Mouse (Mus musculus) naive thymus-derived CD4-positive, alpha-beta T cell, adult 2 months (primary cell): ENCODE data around the gene Arhgap1.
A peak's percentile ranks its signal among the peaks of the same experiment; 100 is the strongest.
"Not testable (repeated sequence)": the region's sequence is repeated elsewhere in the genome, so short reads cannot be mapped to it uniquely, and the experiment has no call there.

Source experiments
- DNase-seq: peaks from one replicate; pipeline ENCODE4 v3.0.0-alpha.2; 2011; ENCODE audit warnings: low read depth

Arhgap1 gene

DNA sequence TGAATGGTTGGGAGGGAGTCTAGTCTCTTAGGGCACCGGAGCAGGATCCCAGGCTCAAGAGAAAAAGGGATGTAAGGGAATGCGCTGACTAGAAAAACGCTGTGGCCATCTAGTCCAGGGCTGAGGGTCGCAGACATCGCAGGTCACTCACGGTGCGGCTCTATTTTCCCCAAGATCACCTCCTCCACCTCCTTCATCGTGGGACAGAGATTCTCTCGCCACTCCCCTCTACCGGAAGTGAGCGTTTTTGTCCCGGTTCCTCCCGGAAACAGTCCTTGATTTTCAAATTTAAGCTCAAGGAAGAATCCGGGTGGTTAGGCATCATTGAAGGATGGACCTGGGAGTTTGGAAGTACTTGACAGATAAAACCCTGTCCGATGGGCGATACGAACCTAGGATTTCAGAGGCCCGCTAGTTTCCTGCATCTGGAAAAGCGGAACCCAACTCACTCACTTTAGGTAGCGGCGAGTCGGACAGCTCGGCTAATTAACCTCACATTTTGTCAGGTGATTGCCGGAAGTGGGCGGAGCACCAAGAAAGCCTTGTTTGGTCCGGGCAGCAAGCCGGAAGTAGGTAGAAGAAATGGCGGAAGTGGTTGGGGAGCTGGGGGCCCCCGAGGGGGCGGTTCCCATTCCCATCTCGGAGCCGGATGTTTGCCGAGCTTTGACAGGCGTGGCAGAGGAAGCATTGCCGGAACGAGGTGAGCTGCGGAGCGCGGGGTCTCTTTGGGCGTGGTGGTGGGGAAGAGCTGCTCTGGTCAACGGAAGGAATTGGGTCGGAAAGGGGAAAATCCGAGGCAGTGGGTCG, at the start of gene Arhgap1, which contains the start of gene Zfp408:
Gene Arhgap1, plus strand, starts transcription at position 308 of the 807 bp plus-strand sequence.
Gene Zfp408, minus strand, starts transcription at position 239 of the 807 bp plus-strand sequence.
- DNase-seq, result peak; percentile 98

DNA sequence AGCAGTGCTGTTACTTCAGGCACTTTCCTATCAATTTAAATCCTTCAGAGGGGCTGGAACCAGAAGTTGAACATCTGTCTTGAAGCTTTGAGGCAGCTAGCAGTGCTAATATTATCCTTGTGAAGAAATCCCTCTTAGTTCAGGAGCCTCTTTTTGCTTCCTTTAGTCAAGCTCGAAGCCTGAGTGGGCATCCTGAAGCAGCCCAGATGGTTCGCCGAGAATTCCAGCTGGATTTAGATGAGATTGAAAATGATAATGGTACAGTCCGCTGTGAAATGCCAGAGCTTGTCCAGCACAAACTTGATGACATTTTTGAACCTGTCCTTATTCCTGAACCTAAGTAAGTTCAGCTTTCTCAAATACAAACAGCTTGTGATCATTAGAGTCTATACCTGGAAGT, 49.2 kb upstream of the Arhgap1 start:
- no peak for DNase-seq

DNA sequence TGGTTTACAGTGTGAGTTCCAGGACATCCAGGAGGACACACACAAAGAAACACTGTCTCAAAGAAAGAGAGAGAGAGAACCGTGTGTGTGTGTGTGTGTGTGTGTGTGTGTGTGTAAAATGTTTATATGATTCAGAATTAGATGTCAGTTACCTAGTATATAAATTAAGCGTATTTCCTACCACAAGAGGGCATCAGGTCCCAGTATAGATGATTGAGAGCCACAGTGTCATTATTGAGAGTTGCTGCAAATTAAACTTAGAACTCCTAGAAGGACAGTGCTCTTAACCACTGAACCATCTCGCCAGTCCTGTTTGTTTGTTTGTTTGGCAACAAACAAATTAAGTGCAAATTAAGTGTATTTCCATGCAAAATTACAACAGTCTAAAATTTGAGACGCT, 47.3 kb upstream of the Arhgap1 start:
- peak; percentile 65 for DNase-seq

DNA sequence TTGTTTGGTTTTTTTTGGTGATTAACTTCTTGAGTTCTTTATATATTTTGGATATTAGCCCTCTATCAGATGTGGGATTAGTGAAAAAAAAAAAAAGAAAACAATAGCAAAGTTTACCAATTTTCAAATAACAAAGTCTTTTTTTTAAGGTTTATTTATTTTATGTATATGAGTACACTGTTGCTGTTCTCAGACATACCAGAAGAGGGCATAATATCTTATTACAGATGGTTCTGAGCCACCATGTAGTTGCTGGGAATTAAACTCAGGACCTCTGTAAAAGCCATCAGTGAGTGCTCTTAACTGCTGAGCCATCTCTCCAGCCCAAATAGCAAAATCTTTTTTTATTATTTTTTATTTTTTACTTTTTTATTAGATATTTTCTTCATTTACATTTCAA, 40.3 kb upstream of the Arhgap1 start:
- DNase-seq, result peak; percentile 13

DNA sequence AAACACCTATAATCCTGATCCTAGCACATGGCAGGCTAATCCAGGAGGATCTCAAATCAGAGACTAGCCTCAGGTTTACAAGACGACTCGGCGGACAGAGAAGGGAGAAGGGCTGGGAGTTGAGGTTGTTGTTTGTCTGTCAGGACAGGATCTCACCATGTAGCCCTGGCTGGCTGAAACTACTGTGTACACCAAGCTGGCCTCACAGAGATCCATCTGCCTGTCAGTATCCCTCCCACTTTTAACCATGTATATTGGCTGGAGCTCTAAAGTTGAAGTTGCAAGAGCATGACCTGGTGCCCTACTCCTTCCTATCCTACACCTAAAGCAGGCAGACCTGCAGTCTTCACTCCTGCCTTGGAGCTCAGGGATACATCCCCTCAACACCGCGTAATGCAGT, 27.3 kb upstream of the Arhgap1 start:
- no peak for DNase-seq

DNA sequence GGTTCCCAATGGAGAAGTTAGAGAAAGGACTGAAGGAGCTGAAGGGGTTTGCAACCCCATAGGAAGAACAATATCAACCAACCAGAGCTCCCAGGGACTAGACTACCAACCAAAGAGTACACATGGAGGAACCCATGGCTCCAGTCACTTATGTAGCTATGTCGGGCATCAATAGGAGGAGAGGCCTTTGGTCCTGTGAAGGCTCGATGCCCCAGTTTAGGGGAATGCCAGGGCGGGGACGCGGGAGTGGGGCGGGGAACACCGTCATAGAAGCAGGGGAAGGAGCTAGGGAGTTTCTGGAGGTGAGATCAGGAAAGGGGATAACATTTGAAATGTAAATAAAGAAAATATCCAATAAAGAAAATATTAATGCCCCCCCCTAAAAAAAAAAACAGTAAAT, 26.3 kb upstream of the Arhgap1 start:
- not testable (repeated sequence) for DNase-seq

DNA sequence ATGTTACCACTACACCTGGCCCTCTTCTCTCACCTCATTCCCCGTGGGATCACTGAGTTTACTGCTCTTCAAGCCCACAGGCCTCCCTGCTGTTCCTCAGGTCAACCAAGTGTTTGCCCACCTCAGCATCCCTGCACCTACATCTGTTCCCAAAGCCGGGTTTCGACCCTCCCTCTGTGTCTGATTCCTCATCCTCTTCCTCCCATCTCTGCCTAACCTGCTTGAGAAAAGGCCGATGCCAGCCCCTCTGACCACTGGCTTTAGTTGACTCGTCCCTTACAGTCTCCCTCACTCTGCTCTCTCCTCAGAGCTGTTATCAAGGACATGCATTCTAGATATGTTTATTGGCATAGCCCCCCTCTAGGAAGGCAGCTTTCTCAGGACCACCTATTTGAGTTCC, 22.2 kb upstream of the Arhgap1 start:
- no peak for DNase-seq

DNA sequence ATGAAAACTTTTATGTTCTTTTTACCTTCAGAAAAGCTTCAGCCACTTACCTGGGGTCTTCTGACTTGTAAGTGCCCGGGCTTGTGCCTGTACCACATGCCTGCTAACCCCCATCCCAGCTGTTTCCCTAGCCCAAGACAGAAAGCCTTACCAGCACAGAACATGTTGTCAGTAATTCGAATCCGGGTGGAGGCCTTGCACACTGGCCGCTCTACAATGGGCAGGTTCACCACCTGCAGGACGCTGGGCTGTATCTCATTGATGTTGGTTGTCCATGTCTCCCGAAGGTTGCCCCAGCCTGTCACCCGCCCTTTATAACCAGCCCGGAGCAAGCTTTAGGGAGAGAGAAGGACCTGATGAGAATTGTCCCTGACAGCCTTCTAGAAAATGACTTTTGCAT, 21.5 kb upstream of the Arhgap1 start:
- DNase-seq, result no peak

DNA sequence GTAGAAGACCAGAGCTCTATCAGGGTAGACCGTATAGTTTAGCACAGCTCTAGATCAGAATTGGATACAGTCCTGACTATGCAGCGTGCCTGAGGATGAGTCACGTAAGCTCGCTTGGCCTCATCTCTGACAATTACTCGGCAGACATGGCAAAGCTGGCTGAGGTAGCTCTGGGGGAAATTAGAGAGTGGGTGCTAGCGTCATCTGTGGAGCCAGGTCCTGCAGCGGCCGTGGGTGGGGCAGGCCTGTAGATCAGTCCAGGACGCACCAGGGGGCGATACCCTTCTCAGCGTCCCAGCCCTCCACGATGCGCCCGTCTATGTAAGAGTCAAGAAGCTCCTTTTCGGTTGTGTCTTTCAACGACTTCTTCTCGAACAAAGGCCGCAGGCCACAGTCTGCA, 20.0 kb upstream of the Arhgap1 start:
- no peak for DNase-seq

DNA sequence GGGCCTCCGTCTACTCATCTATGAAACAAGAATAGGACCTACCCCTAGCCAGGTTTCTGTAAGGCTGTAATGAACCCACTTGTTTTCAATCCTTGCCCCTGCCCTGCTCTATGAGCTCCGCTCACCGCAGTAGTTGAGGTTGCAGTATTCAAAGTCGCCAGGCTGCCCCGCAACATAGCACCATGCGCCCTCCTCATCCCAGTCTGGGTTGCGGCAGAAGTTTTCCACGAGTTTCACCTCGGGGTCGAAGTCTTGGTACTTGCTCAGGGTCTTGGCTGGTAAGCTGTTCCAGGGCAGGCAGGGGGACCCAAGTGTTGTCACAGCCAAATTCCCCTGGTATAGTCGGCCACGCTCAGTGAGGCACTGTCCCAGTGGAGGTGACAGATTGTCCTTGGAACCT, 19.3 kb upstream of the Arhgap1 start:
- no peak for DNase-seq

DNA sequence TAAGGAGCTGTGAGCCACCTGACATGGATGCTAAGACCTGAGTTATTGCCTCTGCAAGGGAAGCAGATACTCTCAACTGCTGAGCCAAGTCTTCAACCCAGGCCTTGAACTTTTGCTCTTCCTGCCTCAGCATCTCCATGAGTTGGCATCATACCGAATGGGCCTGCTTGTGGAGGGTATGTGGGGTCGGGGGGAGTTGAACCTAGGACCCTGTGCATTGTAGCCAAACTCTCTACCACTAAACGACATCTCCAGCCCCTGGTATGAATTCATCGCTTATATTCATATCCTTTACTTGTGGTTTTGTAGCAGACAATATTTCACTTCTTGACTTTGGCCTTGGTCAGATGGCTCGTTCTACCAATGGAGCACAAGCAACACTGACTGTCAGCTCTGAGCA, 17.8 kb upstream of the Arhgap1 start:
- DNase-seq, result no peak

DNA sequence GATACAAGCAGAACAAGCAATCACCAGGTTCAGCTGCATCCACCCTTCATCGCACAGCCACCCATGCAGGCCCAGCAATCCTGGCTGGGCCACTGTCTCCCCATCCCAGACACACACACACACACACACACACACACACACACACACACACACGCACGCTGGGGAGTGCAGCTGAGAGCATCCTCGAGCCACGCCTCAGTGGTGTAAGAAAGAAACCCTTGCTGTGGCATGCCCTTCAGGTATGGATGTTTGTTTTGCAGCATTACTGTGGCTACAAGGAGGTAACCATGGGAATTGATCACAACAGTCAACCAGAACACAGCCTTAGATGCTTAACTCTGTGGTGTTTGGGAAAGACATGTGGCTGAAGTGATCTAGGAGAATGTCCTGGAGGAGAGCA, 17.3 kb upstream of the Arhgap1 start:
- no peak for DNase-seq

DNA sequence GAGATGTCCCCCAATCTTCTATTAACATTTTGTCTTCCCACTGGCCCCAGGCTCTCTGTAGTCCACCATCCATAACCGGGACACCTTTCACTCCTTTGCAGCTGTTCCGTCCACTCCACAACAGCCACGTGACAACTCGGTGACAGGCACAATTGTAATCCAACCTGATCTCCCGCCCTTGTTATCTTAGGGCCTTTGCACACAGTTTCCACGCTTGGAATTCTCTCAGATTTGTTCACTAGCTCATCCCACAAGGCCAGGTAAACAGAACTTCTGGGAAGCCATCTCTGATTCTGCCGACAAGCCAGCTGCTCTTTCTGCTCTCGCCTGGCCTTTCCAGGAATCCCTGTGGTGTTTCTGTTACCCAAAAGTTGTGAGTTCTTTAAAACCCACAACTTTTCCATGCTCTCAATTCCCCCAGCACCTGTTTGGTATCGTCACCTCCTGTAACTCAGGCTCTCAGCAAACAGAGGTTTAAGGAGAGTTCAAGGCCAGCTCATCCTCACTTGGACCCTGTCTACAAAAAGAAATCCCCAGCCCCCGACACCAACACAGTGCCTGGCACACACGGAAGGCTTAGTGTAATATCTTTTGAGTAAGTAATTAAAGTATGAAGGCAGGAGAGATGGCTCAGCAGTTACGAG, 16.2 kb upstream of the Arhgap1 start:
- no peak for DNase-seq

DNA sequence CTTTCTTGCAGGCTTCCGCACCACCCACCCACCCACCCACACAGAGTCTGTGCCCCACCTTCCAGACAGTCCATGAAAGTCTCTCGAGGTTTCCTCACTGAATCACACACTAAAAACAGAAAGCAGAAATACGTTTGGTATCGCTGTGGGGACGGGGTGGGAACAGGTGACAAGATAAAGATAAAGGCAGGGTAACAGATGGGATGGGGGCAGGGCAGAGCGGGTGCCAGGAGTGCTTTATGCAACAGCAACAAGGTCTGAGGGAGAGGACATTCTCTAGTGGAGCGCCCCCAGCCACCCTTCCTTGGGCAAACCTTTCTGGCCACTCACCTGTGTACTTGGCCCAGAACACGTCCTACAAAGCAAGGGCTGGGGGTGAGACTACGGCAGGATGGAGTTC, 14.8 kb upstream of the Arhgap1 start:
- DNase-seq, result no peak

DNA sequence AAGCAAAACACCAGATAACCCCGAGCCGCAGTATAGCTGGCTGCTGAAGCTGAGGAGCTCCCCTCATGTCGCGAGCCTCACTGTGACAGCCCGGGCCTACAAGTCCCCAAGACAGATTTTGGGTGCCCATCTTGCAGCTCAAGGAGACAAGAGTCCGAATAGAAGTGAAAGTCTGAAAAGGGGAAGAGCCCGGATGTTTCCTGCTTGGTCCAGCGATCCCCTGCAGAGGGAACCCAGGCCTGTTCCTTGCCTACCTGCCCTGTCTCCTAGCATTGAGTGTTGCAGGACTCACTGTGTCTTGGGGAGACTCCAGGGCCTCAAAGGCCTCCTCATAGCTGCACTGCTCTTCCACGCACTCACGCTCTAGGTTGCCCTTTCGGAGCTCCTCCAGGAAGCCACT, 14.2 kb upstream of the Arhgap1 start:
- no peak for DNase-seq

DNA sequence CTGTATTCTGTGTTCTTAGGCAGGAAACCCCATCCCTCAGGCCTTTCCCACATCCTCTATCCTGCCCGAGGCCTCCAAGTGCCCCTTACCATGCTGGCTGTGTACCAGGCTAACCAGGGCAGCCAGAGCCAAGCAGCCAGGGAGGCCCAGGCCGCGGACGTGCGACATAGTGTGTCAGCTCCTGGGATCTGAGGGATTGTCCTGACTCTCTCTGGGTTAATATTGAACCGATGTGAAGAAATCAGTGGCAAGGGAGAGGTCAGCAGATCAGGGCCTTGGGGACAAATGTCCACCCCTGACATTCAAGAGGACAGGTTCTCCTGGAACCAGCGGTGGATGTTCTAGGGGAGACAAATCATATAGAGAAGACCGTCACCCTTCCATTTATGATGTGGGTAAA, 13.4 kb upstream of the Arhgap1 start, which contains the start of gene F2:
Gene F2, minus strand, starts transcription at position 186 of the 400 bp plus-strand sequence.
- no peak for DNase-seq

DNA sequence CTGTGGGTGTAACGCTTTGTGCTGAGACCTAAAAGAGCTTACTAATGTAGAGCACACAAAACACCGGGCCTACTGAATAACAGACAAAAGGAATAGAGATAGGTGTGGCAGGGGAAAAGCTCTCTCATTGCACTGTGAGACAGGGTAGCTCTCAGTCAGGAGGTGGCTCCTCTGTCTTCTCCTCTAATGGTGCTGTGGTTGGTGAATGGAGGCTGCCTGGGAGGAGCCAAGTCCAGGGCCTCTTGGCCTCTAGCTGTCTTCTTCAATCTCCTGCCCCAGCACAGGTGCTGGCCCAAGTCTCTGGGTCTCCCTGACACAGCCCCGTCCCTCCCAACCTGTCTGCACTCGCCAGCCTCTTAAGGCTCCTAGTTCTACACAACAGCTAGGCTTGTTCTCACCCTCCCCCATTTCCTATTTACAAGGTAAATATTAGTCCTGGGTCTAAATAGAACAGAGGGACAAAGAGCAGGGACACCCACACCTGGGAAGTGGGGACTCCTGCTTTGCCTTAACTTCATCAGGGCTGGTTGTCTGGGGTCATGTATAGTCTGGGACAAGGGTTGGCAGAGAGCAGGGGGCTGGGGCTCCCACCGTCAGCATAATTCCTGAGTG, 12.8 kb upstream of the Arhgap1 start:
- DNase-seq, result no peak

DNA sequence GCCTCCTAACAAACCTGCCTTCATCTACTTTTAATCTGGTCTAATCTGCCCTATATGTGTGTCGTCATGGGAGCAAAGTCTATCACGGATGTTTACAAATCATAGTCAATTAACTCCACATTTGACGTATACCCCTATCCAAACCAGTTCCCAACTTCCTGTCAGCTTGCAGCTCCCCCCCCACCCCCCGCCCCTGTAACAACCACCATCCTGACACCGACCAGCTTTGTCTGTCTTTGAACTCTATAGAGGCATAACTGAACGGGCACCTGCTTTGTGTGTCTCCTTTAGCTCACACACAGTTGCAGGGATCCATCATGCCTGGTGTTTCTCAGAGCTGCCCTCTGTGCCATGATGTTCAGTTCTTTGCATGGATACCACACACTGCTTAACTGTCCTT, 10.7 kb upstream of the Arhgap1 start:
- DNase-seq, result peak; percentile 62

DNA sequence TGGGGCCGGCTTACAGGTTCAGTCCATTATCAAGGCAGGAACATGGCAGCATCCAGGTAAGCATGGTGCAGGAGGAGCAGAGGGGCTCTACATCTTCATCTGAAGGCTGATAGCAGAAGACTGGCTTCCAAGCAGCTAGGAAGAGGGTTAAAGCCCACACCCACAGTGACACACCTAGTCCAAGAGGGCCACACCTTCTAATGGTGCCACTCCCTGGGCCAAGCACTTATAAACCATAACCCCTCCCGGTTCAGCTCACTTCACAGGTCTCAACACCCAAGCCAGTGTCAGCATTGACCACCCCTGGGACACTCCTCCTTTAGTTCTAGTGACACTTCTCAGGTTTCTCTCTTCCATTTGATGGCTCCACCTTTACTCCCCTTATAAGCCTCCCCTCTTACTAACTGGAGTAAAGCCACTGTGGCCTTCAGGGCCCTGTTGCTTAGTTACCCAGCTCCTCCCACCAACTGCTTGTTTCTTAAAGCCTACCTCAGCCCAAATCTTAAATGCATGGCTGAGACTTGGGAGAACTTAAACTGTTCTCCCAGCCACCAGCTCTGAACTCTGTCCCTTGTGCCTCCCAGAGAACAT, 6.7 kb upstream of the Arhgap1 start:
- DNase-seq, result no peak

DNA sequence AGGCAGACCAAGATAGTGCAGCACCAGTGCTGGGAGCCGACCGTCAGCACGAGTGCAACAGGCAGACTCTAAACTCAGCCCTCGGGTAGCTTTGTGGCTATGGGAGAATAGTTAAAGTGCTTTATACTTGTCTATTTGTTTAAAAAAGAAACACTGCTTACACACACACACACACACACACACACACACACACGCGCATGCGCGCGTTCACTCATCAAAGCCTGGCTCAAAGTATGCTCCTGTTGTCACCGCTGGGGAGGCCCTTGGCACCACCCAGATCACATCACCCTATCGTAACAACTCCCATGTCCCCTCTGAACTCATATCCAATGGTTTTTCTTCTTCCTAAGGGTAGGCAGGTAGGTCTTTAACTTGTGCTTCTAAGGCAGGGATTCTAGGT, 5.6 kb upstream of the Arhgap1 start:
- DNase-seq, result peak; percentile 77

DNA sequence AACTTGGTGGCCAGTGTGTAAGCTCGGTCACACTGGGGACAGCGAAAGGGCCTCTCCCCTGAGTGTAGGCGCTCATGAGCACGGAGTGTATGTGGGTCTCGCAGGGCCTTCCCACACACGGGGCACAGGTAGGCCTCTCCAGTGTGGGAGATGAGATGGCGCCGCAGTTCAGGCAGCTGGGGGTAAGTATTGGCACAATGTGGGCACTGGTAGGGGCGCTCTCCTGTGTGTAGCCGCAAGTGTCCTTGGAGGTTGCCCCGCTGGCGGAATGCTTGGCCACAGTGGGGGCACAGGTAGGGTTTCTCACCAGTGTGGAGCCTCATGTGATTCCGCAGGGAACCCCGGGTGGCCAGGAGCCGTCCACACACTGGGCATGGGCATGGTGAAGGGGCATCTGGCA, 4.3 kb upstream of the Arhgap1 start:
- DNase-seq, result no peak

DNA sequence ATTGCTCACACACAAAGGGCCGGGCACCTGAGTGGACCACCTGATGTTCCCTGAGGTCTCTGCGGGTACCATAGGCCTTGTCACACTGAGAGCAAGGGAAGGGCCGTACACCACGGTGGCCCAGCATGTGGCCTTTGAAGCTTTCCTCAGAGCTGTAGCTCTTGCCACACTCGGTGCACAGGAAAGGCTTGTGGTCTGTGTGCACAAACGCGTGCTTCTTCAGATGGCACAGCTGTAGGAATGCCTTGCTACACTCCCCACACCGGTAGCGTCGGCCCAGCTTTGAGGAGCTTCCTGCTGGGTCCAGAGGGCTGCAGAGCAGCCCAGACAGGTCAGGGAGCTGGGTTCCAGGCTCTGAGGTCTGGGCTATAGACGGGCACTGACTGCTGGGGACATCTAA, 3.8 kb upstream of the Arhgap1 start:
- peak; percentile 75 for DNase-seq

DNA sequence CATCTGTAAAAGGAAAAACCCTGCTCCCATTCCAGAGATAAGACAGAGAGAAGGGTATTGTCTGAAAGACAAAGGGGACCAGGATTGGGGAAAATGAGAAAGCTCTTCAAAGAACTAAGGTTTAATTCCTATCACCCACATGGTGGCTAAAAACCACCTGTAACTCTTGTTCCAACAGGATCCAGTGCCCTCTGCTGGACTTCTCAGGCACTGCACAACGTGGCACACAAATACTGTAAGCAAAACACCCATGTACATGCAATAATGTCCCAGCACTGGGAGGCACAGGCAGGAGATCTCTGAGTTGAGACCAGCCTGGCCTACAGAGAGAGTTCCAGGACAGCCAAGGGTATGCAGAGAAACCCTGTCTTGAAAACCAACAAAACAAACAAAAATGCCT, 2.9 kb upstream of the Arhgap1 start:
- peak; percentile 85 for DNase-seq
